Mouse (Mus musculus) embryo, embryonic 9.5 days (tissue): ENCODE measurements around the gene Rgs7bp.
"Not testable (repeated sequence)": the region's sequence is repeated elsewhere in the genome, so short reads cannot be mapped to it uniquely, and the experiment has no call there.

Experiments
- DNase-seq: peaks from one replicate; pipeline ENCODE4 v3.0.0-alpha.2; 2017; ENCODE audit errors: extremely low spot score

Rgs7bp gene

GRCm38 (mm10) chr13:104937759-104938158 is 117.0 kb downstream of the Rgs7bp start:
- DNase-seq, result peak; percentile 23

DNA sequence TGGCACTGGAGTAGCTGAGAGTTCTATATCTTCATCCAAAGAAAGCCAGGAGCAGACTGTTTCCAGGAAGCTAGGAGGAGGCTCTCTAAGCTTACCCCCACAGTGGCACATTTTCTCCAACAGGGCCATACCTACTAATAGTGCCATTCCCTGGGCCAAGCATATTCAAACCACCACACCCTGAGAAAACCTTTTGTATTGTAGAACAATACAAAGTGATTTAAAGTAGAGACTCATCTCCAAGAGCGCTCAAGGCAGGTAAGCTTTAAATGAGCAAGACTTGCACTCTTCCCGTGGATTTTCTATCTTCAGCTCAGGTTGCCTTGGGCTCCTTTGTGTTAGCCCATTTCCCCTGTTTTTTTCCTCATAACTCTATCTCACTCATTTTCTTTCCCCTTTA is 118.1 kb downstream of the Rgs7bp start:
- no peak for DNase-seq

DNA sequence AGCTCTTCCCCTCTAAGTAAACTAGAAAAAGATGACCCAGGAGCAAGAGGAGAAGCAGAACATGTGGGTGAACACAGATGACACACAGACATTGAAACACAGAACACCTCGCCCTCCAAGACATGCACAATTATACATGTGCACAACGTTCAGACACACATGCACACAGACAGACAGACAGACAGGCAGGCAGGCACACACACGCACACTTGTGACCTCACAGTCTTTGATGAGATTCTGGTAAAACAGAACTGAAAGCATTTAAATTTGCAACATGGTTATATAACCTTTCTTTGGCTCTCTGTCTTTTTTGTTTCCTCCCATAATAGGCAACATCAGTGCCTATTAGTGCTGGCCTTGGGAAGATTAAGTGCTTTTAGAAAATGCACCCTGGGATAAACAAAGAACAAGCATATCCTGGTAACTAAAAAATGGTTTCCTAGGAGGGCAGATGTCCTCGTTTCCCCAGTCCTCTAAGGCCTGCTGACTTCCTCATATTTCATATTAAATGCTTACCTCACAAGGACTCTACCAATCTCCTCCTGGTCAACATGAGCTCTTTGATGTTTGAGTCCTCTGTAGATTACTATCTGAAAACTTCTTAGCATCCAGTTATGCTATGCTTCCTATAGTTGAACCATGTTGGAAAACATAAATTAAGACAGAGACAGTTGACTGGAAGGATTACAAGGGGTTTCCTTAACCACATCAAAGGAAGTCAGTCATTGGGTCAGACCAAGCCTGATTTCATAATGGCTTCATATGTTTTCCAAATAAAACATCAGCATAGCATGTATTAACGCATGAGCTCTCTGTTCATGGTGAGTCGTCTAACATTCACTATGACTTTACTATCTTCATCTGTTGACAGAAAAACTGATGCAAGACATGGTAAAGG is 122.8 kb downstream of the Rgs7bp start:
- no peak for DNase-seq

- no peak for DNase-seq
These were observed 123.9 kb downstream of the Rgs7bp start for GRCm38 (mm10) chr13:104930814-104931213.

- DNase-seq, result no peak
These were observed 136.1 kb downstream of the Rgs7bp start for GRCm38 (mm10) chr13:104918663-104919062.

- DNase-seq, result not testable (repeated sequence)
These were observed 138.0 kb downstream of the Rgs7bp start for GRCm38 (mm10) chr13:104916771-104917170.

DNA sequence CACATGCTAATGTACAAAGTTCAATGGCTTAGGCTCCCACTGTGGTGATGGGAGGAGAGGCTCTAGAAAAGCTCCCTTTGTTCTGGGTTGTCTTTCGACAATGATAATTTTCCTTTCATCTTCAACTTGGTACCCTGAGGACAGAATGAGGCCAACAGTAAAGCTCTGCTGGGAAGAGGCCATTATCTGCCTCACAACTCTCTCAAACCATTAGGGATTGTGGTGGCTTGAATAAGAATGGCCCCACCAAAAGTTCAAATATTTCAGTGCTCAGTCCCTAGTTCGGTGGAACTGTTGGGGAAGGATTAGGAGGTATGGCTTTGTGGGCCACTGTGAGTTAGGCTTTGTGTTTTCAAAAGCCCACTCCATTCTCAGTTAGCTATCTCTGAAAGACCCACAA is 138.6 kb downstream of the Rgs7bp start:
- DNase-seq, result no peak

DNA sequence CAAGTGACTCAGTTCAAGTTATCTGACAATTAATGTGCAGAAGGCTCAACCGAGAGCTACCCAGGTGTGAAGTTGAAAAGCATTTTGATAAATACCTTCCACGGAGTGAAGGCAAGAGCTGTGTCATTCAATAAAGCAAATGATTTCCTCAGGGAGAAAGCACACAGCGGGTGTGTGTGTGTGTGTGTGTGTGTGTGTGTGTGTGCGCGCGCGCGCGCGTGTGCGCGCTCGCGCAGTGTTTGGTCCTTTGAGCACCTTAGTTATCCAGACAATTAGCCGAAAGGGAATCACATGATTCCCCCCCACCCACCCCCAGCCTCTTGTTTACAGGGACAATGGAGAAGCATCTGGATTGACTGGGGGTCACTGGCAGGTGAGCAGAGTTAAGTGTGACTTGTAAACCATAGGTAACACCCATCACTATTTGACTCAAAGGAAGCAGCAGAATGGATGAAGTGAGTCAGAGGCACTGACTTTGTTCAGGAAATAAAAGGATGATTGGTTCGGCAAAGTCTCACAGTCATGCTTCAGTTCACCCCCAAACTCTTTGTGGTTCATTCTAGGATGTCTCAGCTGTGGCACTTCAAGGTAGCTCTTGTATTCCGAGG is 140.3 kb downstream of the Rgs7bp start:
- DNase-seq, result no peak

DNA sequence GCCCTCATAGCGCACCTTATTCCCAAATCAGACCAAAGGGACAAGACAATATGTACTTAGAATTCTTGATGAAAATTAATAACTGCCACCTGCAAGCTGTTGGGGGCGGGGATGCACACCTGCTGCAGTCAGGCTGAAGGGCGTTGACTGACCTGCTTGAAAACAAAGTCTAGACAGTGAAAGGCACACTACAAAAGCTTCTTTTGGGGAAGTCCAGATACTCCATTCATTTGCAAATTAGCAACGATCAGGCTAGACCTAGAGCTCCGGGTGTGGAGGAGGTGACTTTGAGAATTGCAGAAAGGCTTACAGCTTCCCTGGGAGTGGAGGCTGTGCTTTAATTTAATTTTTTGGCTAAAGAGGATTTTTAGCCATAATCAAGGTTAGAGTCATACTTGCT is 143.1 kb downstream of the Rgs7bp start:
- not testable (repeated sequence) for DNase-seq

GRCm38 (mm10) chr13:104911006-104911405 is 143.7 kb downstream of the Rgs7bp start:
- DNase-seq, result not testable (repeated sequence)

DNA sequence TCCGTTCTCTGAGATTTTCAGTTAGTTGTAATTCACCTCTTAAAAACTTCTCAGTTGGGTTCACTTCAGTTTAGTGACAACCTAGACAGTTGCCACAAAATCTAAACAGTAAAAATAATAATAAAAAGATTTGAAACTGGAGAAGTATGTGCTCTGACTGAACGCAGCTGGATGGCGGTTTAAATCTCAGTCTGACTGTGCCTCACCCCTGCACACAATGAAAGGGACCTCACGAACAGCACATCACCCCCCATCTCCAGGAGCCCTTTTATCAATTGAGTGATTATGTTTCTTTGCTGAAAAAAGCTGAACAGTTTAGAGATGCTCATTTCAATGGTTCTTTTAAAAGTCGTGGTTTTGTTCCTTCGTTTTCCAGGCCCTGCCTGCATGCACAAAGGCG is 146.0 kb downstream of the Rgs7bp start:
- DNase-seq, result no peak
